Mouse (Mus musculus): ENCODE measurements around the gene Samd4.

Gene Samd4

DNA sequence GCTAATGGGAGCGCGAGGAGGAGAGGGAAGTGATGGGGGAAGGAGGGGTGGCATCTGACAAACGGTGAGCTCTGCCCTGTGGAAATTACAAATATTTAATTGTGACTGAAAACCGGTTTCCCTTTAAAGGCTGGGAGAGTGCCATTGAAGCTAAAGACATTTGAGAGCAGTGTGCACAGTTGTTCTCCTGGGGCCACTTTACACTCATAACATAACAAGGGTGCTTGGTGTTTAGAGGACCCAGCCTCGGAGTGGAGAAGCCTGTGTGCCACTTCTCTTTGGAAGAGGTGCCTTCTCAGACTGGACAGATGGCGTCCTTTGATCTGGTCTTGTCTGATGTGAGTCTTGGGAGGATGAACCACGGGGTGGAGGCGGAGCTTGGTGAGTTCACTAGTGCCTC lies 26.2 kb downstream of the Samd4 start:
- no peak for DNase-seq (ENCODE audit: low spot score)

DNA sequence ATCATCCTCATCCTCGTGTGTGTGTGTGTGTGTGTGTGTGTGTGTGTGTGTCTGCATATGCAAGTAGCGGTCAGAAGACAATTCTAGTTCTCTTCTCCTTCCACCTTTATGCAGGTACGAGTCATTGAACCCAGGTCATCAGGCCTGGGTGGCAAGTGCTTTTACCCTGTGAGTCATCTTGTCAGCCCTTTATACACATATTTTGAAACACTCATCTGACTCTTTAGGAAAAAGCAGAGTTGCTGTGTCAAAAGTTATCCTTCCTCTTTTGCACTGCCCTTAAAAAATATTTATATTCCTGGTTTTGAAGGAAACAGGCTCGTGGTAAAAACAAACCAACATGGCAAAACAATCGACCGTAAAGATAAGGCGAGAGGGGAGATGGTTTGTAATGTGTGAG lies 29.8 kb downstream of the Samd4 start:
- no peak for DNase-seq (ENCODE audit: low spot score)

DNA sequence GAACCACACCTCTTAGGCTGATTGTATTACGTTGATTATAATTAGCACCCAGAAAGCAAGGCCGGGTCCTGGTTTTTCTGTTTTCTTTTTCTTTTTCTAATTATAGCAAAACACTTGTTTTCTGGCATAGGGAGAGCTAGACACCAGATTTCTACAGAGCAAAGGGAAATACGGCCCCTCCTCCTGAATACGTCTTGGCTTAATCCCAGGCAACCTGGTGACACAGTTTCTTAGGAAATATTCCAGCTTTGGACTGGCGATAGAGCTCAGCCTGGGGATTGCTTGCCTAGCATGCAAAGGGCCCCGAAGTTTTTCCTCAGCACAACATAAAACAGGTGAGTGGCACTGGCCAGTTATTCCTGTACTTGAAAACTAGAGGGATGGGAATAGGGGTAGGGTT lies 31.7 kb downstream of the Samd4 start:
- no peak for DNase-seq (ENCODE audit: low spot score)

DNA sequence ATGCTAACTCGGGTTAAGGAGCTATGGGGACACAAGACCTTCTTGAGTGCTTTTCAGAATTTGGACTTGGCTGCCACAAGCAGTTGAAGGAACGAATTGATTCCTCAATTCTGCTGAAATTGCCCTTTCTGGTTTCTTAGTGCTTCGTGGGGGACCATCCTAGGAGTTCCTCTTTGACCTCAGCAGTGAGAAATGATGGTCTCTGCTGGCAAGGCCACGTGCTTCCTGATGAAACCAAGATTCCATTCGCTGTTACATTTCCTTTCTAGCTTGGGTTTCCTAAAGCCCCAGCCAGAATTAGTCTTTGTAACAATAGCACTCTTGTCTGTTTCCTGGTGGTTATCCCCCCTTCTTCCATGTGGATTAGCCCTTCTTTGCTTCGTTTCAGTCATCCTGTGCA lies 32.9 kb downstream of the Samd4 start:
- no peak for DNase-seq (ENCODE audit: low spot score)

DNA sequence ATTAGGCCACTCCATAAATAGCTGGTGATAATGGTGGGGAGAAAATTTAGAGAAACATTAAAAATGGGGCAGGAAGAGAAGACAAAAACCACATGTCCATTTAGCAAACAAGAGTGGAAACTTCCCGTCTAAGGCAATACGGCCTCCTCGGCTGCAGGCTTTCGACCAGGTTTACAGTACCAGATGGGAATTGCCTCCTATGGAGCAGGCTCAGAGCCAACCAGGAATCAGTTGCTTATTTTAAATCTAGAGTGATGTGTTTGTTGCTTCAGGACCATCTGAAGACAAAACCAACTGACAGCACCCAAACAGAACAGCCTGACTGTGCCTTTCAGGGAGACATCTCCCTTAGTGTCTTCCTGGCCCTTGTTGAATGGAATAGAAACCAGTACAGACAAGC lies 33.9 kb downstream of the Samd4 start:
- no peak for DNase-seq (ENCODE audit: low spot score)

DNA sequence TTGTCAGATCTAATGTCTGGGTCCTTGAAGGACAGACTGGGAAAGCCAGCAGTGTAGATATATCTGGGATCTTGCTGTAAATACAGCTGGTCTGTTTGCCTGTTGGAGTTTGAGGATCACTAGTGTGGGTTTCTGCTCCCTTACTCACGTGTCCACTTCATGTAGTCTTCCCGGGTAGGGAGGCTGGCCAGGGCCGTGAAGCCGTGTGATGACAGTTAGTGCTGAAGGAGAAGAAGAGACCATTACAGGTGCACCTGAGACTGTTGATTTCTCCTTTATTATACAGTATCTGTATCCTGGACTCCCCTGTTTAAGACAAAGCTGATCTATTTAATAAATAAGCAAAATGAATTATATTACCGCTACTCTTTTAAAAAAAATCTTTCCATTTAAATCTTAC lies 34.5 kb downstream of the Samd4 start:
- DNase-seq (ENCODE audit: low spot score), result no peak

DNA sequence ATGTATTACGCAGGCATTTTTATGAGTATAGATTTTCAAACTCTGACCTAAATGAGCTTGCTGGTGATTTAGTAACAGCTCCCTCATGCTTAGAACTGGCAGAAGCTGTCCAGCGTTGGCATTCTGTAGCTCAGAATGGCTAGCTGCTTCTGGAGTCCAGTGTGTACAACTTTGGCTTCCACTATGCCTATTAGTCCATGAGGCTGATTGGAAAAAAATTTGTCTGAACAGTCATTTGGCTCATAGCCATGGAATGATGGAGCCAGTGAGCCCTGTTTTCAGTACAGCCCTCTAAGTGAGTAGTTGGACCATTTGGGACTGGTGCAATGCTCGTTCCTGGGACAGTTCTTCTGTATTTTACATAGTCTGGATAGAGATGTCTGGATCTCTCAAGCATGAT lies 34.9 kb downstream of the Samd4 start:
- DNase-seq (ENCODE audit: low spot score), result no peak

DNA sequence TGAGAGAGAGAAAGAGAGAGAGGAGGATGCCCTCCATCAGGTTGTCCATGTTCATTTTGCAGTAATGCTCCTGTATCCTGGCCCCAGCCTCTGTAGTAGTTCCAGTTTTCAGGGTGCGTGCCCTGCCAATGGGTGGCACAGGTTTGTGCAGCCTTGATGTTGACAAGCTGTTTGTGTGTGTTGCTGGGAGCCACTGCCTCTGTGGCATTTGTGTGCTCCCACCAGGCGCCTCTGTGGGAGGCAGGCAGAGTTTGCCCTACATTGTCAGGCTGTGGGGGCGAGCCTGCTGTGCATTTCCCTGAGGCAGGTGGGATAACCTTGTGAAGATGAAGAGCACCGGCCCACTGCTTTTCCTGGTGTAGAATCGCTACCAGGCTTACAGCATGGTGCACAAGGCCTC lies 37.8 kb downstream of the Samd4 start:
- no peak for DNase-seq (ENCODE audit: low spot score)

DNA sequence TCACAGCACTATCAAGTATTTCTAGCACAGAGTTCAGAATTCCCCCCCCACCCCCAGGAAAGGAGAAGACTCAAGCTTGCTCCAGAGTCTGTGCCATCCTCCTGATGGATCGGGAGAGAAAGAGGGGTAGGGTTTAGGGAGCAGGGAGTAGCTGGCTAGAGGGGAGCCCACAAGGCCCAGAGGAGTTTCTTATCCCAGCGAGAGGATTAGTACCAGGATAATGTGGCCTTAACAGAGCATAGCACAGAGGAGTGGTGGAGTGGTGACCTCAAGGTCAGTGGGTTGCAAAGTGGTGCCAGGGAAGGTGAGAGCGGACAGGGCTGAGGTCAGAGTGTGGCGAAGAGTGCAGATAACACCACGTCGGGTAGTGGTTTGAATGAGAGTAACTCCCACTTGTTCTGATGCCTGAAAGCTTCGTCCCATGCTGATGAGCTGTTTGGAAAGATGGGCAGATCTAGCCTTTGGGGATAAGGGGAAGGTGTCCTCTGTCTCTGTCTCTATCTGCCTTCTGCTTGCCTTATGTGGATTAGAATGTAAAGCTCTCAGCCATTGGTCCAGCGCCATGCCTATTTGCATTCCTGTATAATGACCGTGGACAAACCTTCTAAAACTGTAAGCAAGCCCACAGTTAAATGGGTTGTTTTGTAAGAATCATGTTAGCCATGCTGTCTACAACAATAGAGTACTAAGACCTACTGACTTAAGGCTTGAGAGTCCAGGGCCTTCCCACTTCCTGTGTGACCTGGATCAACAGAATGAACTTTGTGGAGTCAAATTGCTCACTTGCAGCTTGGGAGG lies 38.7 kb downstream of the Samd4 start:
- DNase-seq (ENCODE audit: low spot score), result no peak

DNA sequence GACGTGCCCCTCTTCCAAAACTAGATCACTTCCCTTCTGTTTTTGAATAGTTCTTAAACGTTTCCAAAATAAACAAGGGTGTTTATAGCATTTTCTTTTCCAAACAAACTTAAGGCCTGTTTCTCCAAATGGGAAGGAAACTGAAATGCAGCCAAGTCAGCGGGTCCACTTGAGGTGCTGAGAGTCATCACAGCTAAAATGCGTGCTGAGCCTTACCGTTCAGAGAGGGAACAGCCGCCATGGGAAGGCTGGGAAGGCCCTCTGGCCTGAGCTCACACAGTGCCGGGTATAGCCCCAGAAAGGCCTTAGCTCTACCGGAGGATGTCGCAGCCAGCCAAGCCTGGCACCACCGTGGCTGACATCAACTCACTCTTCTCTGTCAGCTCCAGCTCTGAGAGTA lies 41.3 kb downstream of the Samd4 start:
- peak; percentile 64 for DNase-seq (ENCODE audit: low spot score)

DNA sequence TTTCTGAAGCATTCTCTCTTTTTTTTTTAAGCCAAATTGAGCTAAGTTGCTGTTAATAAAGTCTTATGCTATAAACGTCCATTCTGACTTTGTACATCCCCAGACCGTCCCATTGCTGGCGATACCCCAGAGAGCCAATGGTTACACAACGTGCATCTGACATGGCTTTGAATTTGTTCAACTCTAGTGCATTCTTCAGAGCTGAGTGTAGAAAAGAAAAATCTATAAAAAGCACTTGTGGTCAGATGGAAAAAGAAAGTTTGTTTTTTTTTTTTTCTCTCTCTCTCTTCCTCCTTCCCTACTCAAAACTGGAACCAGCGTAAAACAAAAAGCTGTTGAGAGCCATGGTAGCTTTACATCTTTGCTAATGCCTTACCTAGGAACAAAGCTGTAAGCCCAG lies 41.8 kb downstream of the Samd4 start:
- DNase-seq (ENCODE audit: low spot score), result peak; percentile 54

DNA sequence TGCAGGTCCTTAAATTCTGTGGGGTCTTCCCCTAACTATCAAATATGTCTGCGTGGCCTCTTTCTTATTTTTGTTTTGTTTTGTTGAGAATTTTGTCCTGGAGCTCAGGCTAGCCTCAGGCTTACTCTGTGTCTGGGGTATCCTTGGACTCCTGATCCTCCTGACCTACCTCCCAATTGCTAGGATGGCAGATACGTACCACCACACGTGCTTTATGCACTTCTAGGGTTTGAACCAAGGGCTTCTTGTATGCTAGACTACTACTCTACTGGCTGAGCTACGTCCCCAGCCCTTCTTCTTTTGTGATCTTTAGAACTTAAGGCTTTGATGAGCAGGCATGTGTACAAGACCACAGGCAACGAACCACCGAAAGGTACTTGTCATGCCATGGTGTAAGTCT lies 45.9 kb downstream of the Samd4 start:
- no peak for DNase-seq (ENCODE audit: low spot score)

DNA sequence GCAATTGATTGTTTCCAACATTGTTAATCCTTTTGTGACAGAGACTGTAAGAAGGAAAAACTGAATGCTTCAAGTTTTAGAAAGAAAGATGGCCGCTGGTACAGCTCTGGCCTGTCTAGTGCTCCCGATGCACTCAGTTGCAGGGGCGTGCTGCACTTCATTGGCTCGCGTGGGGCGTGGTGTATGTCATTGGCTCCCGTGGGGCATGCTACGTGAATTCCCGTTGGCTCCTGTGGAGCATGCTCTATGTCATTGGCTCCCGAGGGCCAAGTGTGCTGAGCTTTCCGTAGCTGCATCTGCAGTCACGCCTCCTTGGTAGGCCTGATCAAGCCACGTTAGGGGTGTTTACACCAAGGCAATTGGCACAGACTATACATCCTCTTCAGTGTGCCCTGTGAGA lies 49.5 kb downstream of the Samd4 start:
- DNase-seq (ENCODE audit: low spot score), result no peak

DNA sequence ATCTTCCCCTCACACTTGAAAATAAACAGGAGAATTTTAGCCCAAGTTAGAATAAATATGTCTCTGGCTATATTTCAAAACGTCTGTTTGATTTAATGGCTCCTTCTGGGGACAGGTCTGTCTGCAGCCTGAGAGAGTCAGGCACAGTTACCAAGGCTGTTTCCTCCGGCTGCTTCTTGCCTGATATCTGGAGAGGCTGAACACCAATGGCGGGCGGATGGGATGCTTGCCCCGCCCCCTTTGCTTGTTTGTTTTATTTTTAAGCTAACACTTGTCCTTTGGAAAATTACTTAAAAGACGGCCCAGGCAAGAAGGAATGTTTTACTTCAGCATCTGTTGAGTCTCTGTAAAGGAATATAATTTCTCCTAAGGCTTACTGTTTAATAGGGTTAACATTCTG lies 50.1 kb downstream of the Samd4 start:
- peak; percentile 51 for DNase-seq (ENCODE audit: low spot score)

DNA sequence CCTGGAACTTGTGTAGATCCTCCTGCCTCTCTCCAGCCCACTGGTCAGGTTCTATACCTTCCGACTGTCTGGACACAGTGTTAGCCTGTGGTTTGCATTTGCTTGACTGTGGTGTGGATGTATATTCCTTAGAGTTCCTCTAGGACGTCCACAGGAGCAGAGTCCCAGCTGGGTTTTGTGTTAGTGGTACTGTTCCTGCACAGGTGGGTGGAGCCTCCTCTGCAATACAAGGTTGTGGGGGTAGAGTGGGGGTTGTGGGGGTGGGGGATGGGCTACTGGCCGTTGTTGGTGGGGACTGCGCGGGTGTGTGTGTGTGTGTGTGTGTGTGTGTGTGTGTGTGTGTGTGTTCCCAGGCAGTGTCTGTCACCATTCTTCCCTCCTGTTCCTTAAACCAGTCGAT lies 58.4 kb downstream of the Samd4 start:
- DNase-seq (ENCODE audit: low spot score), result no peak

DNA sequence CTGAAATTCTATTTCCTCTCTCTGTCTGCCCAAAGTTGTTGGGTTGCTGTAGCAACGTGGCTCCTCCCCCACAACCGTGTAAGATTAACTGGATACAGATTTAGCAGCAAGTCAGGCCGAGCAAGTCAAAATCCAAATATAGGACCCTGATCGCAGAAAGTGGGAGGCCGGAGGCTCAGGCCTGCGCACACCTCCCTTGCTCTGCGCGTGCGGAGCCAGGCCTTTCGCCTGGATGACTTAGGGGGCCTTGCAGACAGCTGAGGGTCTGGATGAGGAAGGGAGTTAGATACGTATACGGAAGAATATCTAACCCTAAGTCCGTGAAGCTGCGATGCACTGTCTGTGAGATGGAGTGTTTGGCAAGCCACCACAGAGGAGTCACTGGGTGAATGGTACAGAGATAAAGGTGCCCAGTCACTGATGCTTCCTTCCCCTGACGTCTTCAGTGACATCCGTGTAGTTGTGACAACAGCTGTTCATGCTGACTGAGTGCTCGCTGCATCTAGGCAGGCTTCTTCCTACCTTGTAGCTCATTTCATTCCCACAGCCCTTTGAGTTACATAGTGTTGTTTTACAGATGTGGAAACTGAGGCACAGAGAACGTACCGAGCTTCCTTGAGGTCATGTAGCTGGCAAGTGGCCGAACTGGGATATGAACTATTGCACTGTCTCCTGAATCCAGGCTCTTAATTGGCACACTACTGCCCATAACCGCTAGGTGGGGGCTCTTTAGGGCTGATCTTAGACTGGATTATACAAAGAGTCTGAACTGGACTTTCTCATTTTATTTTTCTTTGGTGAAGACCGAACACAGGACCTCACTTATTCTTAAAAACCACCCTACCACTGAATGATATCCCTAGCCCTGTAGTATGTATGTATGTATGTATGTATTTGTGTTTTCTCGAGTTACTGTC lies 59.5 kb downstream of the Samd4 start:
- DNase-seq (ENCODE audit: low spot score), result peak; percentile 45

DNA sequence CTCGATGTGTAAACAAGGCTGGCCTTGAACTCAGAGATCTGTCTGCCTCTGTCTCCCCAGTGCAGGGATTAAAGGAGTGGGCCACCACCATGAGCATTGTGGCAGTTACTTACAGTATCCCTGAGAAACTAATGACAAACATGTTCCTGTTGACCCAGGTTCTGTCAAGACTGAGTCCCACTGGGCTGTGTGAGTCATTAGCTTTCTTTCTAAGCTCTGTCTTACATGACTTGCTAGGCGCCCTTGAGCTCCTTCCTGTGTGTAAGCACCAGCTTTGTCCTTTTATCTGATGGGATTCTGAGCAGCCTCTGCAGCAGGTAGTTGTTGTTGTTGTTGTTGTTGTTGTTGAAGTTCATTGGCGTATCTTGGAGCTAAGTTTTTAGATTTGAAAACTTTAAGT lies 61.8 kb downstream of the Samd4 start:
- no peak for DNase-seq (ENCODE audit: low spot score)

DNA sequence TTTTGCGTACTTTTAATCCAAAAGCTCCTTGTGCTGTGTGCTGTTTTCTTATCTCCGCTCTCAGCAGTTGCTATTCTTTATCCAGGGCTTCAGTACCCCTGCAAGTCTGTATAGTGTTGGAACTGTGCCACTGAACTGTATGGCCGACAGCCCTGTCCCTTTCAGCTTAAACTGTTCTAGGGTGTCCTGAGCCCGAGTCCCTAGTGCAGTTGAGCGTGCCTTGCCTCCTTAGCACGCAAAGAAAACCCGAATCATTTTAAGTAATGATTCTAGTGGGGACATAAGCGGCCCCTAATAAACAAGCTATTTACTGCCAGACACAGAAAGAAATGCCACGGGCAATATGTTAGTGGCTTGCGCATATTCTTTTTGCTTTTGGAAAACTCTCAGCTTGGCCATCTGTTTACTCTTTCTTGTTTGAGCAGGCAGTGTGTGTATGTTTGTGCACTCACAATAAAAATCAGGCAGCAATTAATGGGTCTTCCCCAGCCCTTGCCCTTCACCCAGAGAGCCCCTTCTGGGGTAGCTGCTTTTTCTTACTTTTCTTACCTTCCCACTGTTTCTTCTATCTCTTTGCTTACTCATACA lies 63.3 kb downstream of the Samd4 start:
- no peak for DNase-seq (ENCODE audit: low spot score)

DNA sequence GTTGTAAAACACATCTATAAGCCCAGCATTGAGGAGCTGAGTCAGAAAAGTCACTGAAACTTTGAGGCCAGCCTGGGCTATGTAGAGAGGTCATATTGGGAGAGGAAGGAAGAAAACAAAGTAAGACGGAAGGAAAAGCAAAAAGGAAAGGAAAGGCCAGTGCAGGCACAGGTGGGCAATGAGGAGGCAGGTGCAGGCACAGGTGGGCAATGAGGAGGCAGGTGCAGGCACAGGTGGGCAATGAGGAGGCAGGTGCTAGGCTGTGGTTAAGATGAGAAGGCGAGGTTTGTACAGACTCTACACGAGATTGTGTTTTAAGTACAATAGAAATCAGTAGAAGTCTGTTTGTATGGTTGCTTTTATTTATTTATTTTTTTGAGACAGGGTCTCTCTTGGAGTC lies 65.0 kb downstream of the Samd4 start:
- DNase-seq (ENCODE audit: low spot score), result no peak

DNA sequence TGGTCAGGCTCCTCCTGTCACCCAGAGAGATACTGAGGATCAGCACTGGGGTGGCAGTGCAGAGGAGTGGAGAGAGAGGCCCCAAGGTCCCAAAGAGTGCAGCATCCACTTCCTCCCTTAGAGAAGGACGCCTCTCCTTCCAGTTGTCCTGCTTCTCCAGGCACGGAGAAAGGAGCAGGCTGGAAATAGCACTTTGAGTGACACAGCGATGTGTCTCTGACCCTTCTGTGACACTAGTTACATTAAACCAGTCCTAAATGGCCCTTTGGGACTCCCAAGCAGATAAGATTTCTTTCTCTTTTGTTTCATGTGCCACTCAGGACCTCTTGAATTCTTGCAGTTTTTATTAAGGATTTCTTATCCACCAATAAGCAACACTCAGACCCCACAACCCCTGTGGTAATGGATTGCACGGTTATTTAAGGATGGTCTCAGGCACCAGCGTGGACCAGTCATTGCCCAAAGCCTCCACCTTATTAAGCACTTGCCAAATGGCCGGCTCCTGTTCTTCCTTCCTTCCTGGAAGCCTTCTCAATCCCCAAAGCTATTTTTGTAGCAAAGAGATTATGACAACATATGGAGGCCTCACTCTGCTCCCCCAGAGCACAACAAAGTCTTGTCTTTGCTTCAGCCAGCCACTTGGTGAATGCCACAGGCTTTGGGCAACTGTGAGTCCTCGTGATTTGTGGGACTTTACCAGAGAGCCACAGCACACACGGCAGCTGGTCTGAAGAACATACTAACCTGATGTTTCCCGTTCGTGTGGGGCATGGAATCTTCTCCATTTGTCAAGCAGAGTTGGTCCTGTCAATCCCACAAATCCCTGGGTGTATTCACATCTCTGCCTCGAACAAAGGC lies 68.1 kb downstream of the Samd4 start:
- no peak for DNase-seq (ENCODE audit: low spot score)

DNA sequence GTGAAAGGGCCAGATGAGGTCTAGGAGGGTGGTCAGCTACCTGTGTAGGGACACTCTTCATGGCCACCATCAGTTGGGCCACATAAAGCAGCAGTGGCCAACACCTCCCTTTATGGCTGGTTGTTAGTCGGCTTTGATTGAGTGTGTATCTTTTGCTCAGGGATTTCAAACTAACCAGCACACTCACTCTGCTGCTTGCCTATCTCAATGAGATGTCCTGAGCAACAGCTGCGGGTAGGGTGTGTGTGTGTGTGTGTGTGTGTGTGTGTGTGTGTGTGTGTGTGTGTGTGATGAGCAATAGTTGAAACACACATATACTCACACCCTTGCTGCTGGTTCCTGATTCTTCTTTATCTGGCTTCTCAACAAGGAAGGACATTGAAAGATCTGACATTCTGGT lies 69.6 kb downstream of the Samd4 start:
- DNase-seq (ENCODE audit: low spot score), result no peak

DNA sequence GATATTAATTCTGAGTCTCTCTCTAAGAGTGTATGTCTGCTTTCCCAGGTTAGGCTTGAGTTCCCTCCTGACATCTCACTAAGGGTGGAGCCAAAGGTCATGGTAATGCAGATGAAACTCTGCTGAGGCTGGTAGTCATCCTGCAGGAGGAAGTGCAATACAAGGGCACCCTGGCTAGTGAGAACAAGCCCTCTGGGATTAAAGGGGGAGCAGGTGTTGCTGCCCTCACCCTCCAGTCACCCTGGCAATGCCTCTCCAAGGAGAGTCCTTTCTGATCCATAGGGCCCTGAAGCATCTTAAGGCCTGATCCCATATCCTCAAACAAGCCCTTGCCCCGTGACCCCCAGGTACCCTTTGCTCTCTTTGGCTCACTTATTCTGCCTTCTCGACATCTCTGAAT lies 72.5 kb downstream of the Samd4 start:
- DNase-seq (ENCODE audit: low spot score), result no peak
